Mouse (Mus musculus) c-Kit-positive CD71-positive TER-119-negative erythroid progenitor cells, embryonic 14.5 days (primary cell): Measurements from ENCODE around the gene Thtpa.

Experiments used
- DNase-seq: peaks from one replicate; pipeline ENCODE4 v3.0.0-alpha.2; 2013; ENCODE audit warnings: low read depth

Thtpa gene

GRCm38 (mm10) chr14:55094704-55095231, at the start of gene Thtpa:
TSS of gene Thtpa (plus strand) at chr14:55094784.
- DNase-seq, result no peak

DNA sequence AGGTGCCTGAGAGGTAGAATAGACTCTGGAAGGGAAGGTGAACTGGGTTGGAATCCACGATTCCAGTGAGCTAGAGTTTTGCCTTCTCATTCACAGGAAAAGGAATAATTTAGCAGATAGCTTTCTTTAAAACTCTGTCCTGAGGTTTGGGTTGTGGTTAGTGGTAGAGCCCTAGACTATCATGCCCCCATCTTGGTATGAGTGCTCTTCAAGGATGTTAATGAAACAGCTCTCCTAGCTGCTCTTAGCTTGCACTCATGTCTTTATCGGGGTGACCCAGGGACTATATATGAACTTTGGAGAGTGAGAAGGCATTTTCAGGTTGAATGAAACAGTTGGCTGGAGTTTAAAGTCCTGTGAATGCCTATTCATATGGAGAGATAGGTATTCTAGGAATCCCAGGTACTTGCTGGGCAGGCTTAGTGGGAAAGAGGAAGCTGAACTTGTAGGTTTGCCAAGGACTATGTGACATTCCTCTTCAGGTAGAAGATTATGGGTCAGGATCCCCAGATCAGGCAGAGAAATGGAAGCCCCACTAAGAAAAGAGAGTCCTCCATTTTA, 46.5 kb upstream of the Thtpa start:
- DNase-seq, result no peak

- DNase-seq, result no peak
Measured at GRCm38 (mm10) chr14:55052496-55052895, 42.1 kb upstream of the Thtpa start.

GRCm38 (mm10) chr14:55053050-55053449, 41.5 kb upstream of the Thtpa start:
- no peak for DNase-seq

DNA sequence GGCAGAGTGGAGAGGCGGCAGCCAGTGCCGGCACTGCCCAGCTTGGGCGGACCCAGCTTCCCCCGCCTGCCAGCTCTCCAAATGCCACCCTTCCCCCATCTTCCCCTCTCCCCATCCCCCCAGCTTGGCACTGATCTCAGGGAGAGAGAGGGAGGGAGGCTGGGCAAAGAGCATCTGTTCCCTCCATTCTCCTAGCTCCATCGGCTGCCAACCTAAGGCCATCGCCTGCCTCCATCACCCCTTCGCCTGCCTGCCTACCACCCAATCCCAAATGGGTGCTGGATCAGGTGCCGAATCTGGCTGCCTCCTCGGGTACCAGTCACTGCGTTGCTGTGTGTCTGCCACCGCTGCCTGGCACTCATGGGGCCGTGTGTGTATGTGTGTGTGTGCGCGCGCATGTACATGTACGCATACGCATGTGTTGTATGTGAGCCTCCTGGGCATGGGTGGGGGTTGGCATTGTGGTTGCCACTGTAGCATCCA, 40.8 kb upstream of the Thtpa start:
- DNase-seq, result no peak

- no peak for DNase-seq
Measured at GRCm38 (mm10) chr14:55054191-55054749, 40.3 kb upstream of the Thtpa start.

DNA sequence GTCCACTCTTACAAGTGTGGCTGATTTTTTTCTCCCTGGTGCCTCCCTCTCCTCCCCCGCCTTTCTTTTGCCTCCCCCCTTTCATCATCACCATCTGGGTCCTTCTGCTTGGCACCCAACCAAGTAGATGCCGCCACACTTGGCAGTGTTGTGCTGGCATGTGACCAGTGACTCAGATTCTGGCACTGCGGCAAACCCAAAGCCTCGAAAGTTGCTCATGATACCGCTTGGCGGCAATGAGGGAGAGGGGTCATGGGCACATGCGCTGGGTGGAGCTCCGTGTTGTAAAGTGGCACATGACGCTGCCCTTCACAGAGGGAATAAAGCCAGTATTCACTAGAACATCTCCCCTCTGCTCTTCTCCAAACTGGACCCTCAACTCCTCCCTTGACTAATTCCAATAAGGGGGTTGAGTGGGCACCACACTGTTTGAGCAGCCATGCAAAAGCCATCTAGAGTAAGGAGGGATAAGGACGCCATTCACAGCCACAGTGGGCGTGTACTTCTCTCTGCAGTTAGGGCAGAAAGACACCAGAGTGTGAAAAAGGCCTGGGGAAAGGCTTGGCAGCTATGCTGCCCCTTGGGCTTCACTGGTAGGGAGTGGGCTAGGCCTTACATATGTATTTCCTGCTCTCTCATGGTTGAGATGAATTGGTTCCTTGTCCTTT, 39.3 kb upstream of the Thtpa start:
- DNase-seq, result no peak

GRCm38 (mm10) chr14:55059009-55059408, 35.6 kb upstream of the Thtpa start:
- DNase-seq, result peak; percentile 44

DNA sequence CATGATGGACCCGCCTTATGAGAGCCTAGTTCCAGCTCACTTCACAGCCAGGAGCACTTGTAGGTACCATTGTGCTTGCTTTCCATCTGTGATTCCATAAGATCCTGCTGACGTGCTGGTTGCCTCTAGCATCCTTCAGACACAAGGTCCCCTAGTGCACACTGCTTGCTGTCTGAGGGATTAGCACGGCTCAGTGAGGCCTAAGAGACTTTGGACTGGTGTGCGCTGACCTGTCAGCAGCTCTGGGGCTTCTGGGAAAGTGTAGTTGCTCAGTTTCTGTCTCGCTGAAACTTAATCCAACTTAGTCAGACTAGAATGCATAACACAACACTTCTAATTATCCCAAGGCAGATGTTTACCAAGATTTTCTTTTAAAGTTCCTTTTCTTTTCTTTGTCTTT, 34.7 kb upstream of the Thtpa start:
- no peak for DNase-seq

- DNase-seq, result no peak
Measured at GRCm38 (mm10) chr14:55061845-55062244, 32.7 kb upstream of the Thtpa start.

- DNase-seq, result peak; percentile 86
Measured at GRCm38 (mm10) chr14:55062626-55063025, 32.0 kb upstream of the Thtpa start.

GRCm38 (mm10) chr14:55063117-55063516, 31.5 kb upstream of the Thtpa start:
- no peak for DNase-seq

GRCm38 (mm10) chr14:55063581-55064381, 30.8 kb upstream of the Thtpa start:
- DNase-seq, result no peak

DNA sequence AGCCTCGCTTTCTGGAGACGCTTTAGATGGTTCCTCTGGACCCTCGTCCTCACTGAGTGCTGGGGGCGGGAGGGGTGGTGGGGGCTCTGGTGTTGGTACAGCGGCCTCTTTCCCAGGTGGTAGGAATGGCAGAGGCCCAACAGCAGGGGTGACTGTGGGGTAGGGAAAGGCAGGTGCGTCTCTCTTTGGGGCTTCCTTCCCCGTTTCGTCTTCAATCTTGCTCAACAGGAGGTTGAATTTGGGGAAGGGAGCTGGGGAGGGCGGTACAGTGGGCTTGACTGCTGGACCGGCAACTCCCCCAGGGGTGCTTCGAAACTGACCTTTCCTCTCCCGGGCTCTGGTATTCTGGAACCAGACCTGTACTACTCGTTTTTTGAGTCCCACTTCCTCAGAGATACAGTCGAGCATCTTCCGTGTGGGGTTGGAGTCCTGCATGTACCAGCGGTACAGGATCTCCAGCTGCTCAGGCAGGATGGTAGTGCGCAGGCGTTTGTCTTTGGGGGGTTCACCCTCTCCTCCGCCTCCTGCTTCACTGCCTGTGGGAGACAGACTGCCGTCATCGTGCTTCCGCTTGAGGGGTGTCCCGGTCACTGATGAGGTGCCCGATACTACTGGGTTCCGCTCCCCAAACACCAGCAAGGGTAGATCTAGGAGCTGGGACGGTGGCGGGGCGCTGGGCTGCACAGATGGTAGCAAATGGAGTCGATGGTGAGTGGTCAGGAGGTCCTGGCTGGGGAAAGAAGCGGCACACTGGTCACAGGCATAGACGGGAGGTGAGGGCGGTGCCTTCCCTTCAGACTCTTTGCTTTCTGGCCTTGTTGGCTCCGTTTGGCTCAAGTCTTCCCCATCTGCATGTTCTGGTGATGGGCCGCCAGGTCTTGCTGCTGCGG, 29.9 kb upstream of the Thtpa start:
- no peak for DNase-seq

GRCm38 (mm10) chr14:55065391-55065790, 29.2 kb upstream of the Thtpa start:
- no peak for DNase-seq

- no peak for DNase-seq
Measured at GRCm38 (mm10) chr14:55066042-55066441, 28.5 kb upstream of the Thtpa start.

DNA sequence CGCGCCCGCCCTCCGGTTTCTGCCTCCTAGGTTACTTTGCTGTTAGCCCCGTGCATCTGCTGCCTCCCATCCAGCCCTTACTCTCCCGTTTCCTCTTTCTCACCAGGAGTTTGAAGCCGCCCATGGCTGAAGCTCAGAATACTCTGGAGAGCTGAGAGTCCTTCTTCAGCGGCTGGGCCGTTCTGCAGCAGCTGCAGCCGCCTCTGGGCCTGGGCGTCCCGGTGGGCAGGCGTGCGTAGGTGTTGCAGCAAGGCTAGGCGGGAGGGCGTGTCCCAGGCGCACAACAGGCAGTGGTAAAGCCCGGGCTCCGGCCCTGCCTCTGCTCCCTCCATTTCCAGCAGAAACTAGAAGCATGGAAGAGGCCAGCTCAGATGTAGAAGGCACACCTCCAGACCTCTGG, 22.8 kb upstream of the Thtpa start:
- no peak for DNase-seq

- DNase-seq, result no peak
Measured at GRCm38 (mm10) chr14:55074416-55074815, 20.2 kb upstream of the Thtpa start.

- DNase-seq, result no peak
Measured at GRCm38 (mm10) chr14:55076224-55076623, 18.4 kb upstream of the Thtpa start.

DNA sequence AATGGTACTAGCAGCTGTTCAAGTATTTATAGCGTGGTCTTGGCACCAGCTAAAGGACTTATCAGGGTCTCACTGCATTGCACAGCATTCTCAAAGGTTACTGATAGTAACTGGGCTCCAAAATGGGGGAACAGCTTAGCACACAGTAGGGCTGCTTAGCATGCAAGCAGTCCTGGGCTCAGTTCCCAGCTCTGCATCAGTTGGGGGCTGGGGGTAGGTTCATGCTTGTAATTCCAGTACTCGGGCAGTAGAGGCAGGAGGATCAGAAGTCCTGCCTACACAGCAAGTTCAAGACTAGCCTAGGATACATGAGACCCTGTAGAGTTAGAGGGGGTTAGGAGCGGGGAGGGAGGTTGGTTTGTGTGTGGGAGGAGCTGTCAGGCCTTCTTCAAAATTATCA, 17.6 kb upstream of the Thtpa start:
- DNase-seq, result no peak
